Mouse (Mus musculus) retina, postnatal 1 day (tissue): Measurements from ENCODE around the gene Ruvbl1.

ENCODE experiments used
- DNase-seq: peaks from one replicate; pipeline ENCODE4 v3.0.0-alpha.2; 2012

Gene Ruvbl1

DNA sequence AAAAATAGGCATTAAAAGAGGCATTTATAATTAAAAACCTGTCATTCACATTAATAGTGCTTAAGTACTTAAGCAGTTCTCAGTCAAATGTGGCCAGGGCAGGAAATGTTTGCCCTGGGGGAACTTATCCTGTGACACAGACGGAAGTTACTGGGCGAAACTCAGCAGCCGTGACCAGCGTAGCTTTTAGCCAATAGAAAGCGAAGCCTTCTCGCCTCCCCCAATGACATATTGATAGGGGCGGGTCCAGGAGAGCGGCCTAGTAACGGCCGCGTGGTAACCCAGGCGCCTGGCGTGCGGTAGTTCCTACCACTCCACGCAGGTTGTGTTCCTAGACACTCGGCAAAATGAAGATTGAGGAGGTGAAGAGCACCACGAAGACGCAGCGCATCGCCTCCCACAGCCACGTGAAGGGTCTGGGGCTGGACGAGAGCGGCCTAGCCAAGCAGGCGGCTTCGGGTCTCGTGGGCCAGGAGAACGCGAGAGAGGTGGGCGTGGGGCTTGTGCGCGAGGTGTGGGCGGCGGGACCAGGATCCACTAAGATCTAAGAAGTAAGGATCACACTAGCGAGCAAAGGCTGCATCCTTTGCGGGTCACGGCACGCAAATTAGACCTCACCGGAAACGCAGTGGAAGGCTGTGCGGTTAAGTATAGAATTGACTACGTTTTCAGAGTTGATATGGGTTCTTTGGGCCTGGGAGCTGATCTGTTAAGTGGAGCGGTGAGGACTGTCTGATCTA lies at the start of gene Ruvbl1:
TSS of gene Ruvbl1 (plus strand) at position 229 of the 740 bp plus-strand sequence.
- peak; percentile 98 for DNase-seq

- DNase-seq: peak; percentile 46
Measured at GRCm38 (mm10) chr6:88416130-88416758, 49.0 kb upstream of the Ruvbl1 start.

DNA sequence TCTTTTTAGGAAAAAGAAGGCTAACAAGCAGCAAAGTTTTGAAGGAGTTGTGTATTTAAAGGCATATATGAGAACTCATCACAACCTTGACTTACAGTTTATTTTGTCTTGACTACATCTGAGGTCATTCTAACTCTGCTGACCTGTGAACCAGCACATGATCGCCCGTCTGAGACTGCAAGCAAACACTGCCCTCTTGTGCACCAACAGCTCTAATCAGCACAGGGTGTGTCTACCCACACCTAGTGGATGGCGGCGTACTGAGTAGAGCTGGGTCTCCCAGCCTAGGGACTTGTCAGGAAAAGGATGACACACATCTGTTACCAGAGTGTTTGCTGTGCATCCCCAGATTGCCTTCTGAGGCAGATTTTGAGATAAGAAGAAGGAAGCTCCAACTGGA lies 34.0 kb upstream of the Ruvbl1 start:
- peak; percentile 51 for DNase-seq

DNA sequence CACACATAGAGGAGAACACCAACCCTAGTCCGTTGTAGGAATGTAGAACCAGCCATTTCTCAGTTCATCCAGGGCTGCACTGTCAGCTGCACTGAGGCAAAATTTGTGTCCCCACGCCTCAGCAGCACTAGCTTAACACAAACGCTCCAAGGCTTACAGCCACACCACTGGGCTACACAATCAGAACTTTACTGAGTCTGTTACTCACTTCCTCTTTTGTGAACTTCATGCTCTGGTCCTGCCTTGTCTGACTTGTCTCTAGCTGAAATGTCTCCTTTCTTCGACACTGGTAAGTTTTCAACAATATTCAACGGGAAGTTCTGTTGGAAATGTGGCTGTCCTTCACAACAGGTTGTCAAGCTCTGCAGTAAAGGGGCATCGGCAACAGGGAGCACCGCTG lies 29.6 kb upstream of the Ruvbl1 start:
- DNase-seq: no peak

DNA sequence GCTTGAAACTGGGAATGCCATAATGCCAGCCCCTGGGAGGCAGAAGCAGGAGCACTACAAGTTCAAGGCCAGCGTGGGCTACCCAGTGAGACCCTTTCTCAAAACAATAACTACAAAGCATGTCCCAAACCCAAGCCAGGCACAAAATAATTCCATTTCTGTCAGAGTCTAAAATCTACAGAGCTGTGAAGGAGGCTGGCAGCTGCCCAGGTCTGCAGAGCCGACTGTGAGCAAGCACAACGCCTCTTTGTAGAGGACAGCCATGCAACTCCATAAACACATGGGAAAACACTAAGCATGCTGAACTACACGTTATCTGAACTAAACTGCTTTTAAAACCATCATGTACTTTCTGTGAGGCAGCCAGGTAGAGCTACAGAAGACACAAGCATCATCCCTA lies 26.2 kb upstream of the Ruvbl1 start:
- no peak for DNase-seq

DNA sequence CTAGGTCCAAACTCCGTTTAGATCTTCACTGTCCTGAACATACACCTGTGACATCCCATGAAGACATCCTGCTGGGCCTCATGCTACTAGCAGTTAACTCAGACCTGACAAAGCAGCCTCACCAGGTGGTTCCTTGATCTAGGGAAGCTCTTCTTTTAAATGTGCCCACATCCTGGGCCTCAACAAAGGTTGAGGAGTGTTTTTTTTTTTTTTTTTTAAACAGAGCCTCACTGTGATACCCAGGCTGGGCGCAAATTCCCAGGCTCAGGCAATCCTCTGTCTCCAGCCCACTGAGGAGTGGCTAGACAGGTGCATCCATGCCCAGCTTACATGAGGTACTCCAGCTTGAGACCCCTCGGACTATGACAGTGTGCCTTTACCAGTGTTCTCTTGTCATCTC lies 22.7 kb upstream of the Ruvbl1 start:
- DNase-seq: no peak

GRCm38 (mm10) chr6:88443446-88443845 lies 21.8 kb upstream of the Ruvbl1 start:
- DNase-seq: peak; percentile 33

- no peak for DNase-seq
Measured at GRCm38 (mm10) chr6:88444076-88444750, 21.0 kb upstream of the Ruvbl1 start.

DNA sequence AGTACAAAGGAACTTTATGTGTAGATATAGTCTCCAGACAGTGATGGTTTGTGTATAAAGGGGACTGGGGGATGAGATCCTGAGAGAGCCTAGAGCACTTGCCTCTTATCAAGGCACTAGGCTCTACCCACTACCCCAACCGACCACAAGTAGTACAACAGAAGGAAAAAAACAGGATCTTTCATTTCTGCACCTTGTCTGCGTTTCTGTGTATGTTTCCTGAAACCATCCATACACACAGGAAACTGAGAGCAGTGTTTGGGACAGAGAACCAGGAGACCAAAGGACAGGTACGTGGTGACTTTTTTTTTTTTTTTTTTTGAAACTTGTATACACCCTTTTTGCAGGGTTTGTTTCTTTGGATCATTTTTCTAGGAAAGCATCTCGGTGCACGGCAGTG lies 19.5 kb upstream of the Ruvbl1 start:
- peak; percentile 10 for DNase-seq

GRCm38 (mm10) chr6:88446063-88447002 lies 18.9 kb upstream of the Ruvbl1 start, which contains the start of gene Eefsec:
Gene Eefsec, minus strand, starts transcription at chr6:88446539.
- DNase-seq: peak; percentile 87

DNA sequence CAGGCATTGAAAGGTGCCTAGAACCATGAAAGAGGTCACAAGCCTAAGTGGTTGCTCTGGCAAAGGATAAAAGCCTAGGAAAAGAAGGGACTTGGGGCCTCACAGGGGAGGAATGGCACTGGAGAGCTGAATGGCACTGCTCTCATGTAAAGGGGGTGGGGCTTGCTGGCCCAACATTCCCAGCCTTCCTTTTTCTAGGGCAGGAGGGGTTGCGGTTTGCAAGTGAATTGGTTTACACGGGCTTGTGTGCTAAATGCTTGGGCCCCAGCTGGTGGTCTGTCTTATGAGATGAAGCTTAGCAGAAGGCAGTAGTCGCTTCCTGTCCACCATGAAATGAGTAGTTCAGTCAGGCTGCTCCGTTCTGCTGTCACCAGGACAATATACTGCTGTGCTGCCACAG lies 17.8 kb upstream of the Ruvbl1 start:
- DNase-seq: peak; percentile 53

DNA sequence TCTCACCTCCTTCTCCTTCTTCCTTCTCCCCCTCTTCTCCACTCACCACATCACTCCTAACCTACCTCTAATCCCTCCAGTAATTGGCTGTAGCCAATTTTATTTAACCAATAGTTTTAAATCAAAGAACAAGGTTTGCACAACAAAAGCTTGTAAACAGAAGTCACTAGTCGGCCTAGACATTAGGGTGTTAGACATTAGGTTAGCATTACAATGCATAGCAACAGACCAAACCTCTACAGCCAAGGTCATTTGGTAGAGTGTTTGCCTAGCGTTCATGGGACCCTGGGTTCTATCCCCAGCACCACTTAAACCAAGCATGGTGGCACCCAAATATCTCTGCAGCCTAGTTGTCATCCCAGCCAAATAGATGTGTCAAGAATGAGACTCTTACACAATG lies 10.7 kb upstream of the Ruvbl1 start:
- DNase-seq: no peak

GRCm38 (mm10) chr6:88469878-88470277 lies 4.7 kb downstream of the Ruvbl1 start:
- DNase-seq: no peak

- DNase-seq: no peak
Measured at GRCm38 (mm10) chr6:88480421-88480820, 15.2 kb downstream of the Ruvbl1 start.

DNA sequence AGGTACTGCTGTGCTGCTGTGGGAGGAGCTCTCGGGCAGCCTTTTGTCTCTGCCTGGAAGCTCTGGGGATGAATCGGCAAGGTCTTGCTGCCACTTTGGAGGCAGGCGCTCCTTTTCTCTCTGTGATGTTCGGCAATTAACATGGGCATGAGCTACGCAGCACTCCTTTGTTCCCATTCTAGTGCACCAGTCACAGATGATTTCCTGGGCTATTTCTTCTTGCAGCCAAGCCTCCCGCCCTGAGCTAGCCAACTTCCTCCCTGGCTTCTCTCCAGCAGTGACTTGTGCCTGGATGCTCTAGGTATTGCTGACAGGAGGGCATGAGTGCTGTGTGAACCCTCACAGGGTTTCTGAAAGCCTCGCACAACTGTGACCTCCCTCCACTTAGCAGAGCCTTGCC lies 17.9 kb downstream of the Ruvbl1 start:
- DNase-seq: no peak

- no peak for DNase-seq
Measured at GRCm38 (mm10) chr6:88483913-88484312, 18.7 kb downstream of the Ruvbl1 start.

GRCm38 (mm10) chr6:88485378-88485777 lies 20.2 kb downstream of the Ruvbl1 start:
- no peak for DNase-seq

GRCm38 (mm10) chr6:88486893-88487292 lies 21.7 kb downstream of the Ruvbl1 start:
- DNase-seq: peak; percentile 62

- no peak for DNase-seq
Measured at GRCm38 (mm10) chr6:88489026-88489425, 23.8 kb downstream of the Ruvbl1 start.

DNA sequence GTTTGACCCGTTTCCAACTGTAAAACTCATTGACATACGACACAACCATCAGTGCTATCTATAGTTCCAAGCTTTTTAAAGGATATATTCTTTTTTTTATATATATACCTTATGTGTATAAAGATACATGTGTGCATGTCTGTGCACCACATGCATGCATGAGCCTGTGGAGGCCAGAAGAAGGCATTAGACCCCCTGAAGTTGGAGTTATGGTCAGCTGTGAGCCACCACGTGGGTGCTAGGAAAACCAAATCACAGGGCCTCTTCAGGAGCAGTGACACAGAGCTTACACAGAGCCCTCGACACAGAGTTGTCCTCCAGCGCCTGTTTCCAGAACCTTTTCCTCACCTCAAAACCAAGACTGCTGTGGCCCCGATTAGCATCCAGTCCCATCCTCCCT lies 24.6 kb downstream of the Ruvbl1 start:
- no peak for DNase-seq

DNA sequence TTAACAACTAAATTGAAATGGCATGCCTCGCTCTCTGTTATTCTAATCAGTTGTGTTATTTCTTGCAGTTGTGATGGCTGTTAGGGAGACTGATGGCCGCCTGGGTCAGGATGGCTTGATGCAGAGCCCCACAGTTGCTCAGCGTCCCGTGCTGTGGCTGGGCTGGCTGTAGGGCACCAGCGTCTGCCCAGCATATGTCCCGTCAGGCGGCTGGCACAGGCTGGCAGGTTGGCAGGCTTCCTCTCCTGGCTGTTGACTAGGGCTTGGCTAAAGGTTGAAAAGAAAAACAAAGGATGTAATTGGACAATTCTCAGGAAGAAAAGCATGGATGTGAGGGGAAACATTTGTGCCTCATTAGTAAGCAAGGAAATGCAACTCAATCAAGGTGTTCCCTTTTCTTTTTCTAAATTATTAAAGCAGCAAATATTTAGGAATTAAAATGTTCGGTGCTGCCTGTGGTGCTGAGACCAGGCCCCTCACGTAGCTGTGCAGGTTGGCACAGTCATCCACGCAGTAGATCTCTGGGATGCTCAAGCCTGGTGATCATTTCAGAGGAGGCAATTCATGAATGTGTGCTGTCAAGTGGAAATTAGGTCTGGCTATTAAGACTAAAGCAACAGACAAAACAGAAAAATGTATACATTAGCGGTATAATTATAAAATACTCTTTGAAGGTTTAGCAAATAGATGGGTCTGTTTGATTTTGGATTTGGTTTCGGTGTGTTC lies 25.6 kb downstream of the Ruvbl1 start:
- no peak for DNase-seq

- DNase-seq: no peak
Measured at GRCm38 (mm10) chr6:88493712-88494111, 28.5 kb downstream of the Ruvbl1 start.
